Mouse (Mus musculus) MEL (cell line): ENCODE data around the gene Olfr91.

ENCODE experiments used
- BHLHE40 ChIP-seq: IDR thresholded peaks from 2 replicates; pipeline ENCODE4 v1.6.1; 2012; ENCODE audit warnings: low read depth, mild to moderate bottlenecking, inconsistent platforms, low read length, improper control_type of control experiment, borderline replicate concordance
- CHD1 ChIP-seq: IDR thresholded peaks from 2 replicates; pipeline ENCODE4 v1.6.1; 2012; ENCODE audit warnings: low read depth, mild to moderate bottlenecking, inconsistent platforms, low read length, improper control_type of control experiment
- CTCF ChIP-seq, 3 experiments: IDR thresholded peaks in 2 of 3; conservative IDR thresholded peaks in 1 of 3; 2 replicates each; pipeline ENCODE4 v1.5.1; 2011 to 2012; ENCODE audit warnings: low read length in 3 of 3, low read depth in 2 of 3, mild to moderate bottlenecking in 2 of 3, improper control_type of control experiment in 1 of 3, inconsistent platforms in 1 of 3, mixed read lengths in 1 of 3, moderate library complexity in 1 of 3; ENCODE audit not compliant: control insufficient read depth in 1 of 3, insufficient read depth in 1 of 3, poor library complexity in 1 of 3, severe bottlenecking in 1 of 3
- EP300 ChIP-seq, 2 experiments: IDR thresholded peaks; 2 replicates each; pipeline ENCODE4 v1.6.1; 2011; ENCODE audit warnings: improper control_type of control experiment in 2 of 2, low read length in 2 of 2, low read depth in 1 of 2, mild to moderate bottlenecking in 1 of 2
- GABPA ChIP-seq: IDR thresholded peaks from 2 replicates; pipeline ENCODE4 v1.6.1; 2012; ENCODE audit warnings: low read depth, mild to moderate bottlenecking, inconsistent platforms, low read length, improper control_type of control experiment, moderate library complexity
- KAT2A ChIP-seq: conservative IDR thresholded peaks from 2 replicates; pipeline ENCODE4 v1.6.1; 2012; ENCODE audit warnings: low read depth, low read length, improper control_type of control experiment, inconsistent platforms
- POLR2A ChIP-seq, 2 experiments: IDR thresholded peaks; 2 replicates each; pipeline ENCODE4 v1.6.1; 2011 to 2012; ENCODE audit warnings: low read length in 2 of 2, mild to moderate bottlenecking in 2 of 2, control low read depth in 1 of 2, improper control_type of control experiment in 1 of 2, low read depth in 1 of 2, moderate library complexity in 1 of 2; ENCODE audit not compliant: control insufficient read depth in 1 of 2, insufficient read depth in 1 of 2, poor library complexity in 1 of 2
- SIN3A ChIP-seq: IDR thresholded peaks from 2 replicates; pipeline ENCODE4 v1.6.1; 2012; ENCODE audit warnings: low read length, improper control_type of control experiment, inconsistent platforms
- TBP ChIP-seq: IDR thresholded peaks from 2 replicates; pipeline ENCODE4 v1.8.0; 2011; ENCODE audit warnings: low read depth, low read length, improper control_type of control experiment

GRCm38 (mm10) chr17:37063686-37064495 lies 34.2 kb downstream of the Olfr91 start:
- TF ChIP-seq CTCF (IDR thresholded peaks at IDR 0.05 in 2 of 3, conservative IDR thresholded peaks at IDR 0.05 in 1 of 3; ENCODE audit: control insufficient read depth in 1 of 3, insufficient read depth in 1 of 3, low read depth in 2 of 3, low read length in 3 of 3, poor library complexity in 1 of 3, severe bottlenecking in 1 of 3): no peak
- TF ChIP-seq POLR2A (IDR thresholded peaks at IDR 0.05; ENCODE audit: control insufficient read depth in 1 of 2, insufficient read depth in 1 of 2, low read depth in 1 of 2, low read length in 2 of 2, poor library complexity in 1 of 2): no peak
- no peak for TF ChIP-seq EP300 (IDR thresholded peaks at IDR 0.05; ENCODE audit: low read depth in 1 of 2, low read length in 2 of 2)
- no peak for TF ChIP-seq KAT2A
- no peak for TF ChIP-seq CHD1
- no peak for TF ChIP-seq GABPA
- no peak for TF ChIP-seq SIN3A
- TF ChIP-seq TBP: no peak
- no peak for TF ChIP-seq BHLHE40
